Mouse (Mus musculus) lung, postnatal 36 days (tissue): Measurements from ENCODE around the gene Ergic1.

Source experiments
- DNase-seq: peaks from one replicate; pipeline ENCODE4 v3.0.0; 2022; ENCODE audit warnings: mixed read lengths

Ergic1 gene

DNA sequence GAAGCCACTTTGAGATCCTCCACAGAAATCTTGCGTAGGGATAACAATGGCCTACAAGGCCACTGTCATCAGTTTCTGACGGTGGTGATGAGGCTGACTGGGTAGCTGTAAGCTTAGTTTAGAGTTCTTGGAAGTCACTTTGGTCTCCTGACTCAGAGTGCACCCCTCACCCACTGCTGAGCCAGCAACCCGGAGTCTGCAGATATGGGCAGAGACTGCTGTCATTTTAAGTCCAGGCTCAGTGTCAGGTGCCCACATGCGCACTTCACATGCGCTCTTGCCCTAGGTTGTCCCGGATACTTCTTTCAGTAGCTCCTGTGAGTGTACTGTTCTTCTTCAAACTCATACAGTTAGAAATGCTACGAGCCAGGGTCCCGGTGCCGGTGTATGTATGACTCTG lies 72.6 kb downstream of the Ergic1 start:
- no peak for DNase-seq

DNA sequence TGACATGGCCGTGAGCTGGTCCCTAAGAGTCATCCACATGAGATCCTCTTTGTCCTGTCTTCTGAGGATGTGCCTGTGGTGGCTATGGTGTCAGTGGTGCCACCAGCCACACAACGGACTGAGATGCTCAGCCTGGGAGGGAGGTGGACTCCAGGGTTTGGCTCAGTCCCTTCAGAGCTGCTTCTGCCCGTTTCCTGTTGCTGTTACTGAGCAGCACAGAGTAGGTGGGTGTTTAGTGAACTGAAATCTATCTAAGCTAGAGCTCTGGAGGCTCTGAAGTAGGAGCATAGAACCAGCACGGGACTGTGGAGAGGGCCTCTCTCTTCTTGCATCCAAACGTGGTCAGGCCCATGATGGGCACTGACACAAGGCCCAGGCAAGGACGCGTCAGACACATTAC lies 73.2 kb downstream of the Ergic1 start:
- DNase-seq: no peak

DNA sequence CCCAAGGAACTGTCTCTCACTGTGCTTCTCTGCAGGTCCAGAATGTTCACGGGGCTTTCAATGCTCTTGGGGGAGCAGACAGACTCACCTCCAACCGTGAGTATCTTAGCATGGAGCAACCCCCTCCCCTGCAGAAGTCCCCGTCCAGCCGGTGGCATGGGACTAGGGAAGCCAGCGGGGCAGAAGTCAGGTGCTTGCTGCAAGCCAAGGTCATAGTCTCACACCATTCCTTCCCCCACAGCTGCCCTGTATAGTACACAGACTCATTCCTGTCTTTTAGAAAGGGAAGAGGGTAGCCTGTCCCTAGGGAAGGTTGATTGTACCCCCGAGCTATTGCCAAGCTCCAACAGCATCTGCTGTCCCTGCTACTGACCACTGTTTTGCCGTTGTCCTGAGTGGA lies 74.7 kb downstream of the Ergic1 start:
- DNase-seq: no peak

DNA sequence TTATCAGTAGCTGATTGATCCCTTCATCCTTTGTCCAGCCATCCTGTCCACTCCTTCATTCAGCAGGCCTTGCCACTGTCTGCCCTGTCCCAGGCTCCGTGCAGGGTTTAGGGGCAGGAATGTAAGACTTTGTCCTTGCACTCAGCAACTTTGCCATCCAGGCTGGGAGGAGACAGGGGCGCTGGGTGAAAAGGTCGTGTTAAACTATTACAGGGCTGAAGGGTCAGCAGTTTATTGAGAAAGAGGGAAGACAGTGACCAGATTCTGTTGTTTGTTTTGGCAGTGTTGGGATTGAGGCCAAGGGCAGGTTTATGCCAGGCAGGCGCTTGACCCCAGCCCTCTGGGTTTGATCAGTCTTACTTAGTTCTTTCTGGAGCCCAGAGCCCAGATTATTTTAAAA lies 76.6 kb downstream of the Ergic1 start:
- peak; percentile 40 for DNase-seq

DNA sequence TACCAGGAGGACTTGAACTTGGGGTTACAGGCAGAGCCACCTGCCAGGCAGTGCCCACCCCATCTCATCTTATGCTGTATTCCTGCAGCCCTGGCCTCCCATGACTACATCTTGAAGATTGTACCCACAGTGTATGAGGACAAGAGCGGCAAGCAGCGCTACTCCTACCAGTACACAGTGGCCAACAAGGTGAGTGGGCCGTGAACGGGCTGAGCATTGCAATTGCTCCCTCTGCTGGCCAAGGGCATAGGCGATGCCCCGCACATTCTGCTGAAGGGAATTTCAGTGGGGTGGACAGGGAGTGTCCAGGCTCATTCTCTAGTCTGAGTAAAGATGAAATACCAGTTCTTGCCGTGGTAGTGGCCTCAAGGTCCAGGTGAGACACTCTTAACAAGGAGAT lies 77.4 kb downstream of the Ergic1 start:
- peak; percentile 92 for DNase-seq

DNA sequence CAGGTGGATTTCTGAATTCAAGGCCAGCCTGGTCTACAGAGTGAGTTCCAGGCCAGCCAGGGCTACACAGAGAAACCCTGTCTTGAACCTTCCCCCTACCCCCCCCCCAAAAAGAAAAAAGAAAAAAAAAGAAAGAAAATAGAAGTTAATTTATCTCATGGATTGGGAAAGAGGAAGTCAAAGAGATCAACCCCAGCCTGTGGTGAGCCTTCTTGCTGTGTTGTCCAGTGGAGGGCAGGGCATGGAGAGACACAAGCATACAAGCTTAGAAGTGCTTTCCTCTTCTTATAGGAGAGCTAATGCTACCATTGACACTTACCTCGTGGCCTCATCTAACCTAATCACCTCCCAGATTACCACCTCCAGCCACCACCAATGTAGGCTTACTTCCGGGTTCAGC lies 78.5 kb downstream of the Ergic1 start:
- DNase-seq: no peak

DNA sequence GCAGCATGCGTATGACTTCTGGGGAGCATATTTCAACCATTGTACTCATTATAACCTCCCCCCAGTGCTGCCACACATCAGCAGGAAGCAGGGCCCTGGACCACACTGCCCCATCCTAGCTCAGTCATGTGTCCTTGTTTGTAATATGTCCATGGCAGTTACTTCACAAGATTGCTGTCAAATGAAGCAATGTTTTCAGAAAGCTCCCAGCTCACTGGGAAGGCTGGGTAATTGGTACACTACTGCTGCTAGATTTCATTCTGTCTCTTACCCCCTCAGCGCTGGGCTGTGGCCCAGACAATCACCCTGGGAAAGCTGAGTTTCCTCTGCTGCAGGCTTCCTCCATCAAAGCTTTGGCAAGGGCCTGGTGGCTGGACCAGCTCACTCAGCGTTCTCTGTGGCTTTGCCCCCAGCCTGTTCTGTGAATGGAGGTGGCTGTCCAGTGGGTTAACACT lies 79.0 kb downstream of the Ergic1 start:
- peak; percentile 63 for DNase-seq

DNA sequence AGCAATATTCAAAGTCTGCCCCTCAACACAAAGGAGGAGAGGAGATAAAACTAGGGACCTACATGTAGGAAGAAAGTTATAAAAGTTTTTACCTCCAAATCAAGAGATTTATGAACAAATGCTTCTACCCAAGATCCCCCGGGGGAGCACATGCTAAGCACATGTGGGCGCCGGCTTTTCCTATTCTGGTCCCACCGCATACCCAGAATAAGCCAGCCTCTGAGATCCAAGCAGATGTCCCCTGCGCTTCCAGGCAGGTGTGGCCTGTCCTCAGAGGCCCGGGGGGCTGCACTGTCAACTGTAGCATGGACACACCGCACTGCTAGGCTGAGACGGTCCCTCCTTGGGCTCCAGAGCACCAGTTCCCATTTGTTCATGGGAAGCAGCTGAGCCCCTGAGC lies 82.2 kb downstream of the Ergic1 start:
- DNase-seq: no peak

DNA sequence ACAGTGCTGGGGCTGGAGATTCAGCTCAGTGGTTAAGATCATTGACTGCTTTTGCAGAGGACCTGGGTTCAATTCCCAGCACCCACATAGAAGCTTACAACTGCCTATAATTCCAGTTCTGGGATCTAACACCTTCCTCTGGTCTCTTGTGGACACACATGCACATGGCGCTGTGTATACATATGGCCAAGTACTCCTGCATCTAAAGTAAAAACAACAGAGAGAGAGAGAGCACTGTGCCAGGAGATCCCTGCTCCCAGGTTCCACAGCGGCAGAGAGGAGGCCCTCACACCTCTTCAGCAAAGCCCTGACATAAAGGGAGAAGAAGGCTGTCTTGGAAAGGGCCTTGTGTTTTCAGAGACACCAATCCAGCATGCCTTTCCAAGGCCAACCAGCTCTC lies 82.7 kb downstream of the Ergic1 start:
- no peak for DNase-seq

DNA sequence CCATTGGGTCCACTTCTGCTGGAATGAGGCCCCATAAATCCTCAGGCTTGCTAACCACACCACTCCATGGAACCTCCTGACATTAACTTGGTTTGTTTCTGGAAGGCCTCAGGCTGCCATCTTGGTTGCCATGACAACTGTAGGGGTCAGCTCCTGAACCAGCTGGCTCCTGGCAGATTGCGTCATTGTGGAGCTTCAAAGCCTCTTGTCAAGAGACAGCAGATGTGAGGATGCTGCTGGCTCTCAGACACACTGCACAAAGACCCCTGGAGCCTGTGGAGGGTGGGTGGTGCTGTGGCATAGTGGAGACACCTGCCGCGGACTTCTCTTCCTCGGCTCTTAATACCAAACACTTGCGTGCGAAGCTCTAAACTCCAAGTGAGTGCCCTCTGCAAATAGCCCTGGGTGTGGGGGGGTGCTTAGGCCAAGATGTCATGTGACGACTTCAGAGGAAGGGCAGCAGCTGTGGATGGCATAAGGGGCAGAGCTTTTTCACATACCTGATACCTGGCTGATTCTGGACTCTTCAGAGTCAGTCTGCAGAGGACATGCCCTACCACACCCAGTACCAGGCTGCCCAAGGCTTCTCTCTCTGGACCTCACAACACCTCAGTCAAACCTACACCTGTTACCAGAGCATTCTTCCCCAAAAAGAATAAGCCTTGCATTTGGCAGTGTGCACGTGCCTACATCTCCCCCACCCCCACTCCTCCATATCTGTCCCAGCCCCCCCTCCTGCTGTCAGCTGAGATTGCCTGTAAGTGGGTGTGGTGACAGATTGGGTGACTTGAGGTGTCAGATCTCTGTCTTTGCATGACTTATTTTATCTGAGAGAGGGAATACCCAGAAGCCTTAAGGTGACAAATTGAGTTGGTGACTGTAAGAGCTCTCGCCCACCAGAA lies 83.5 kb downstream of the Ergic1 start:
- DNase-seq: no peak

DNA sequence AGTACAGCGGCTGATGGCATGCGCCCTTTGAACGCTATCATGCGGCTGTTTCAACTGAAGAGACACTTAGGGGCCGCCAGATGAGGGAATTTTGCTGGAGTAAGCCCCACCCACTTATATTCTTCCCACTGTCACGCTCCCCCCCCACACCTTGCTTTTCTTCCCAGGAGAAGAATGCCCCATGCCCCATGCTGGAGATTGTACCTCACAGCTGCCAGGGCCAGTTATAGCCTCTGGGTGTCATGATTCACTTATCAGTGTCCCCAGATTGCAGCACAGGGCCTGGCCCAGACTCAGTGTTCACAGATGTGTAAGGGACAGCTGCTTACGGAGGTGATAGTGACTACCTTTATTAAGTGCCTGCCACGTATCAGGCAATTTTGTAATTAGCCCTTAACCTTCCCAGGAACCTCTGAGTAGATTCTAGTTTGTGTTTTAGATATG lies 84.1 kb downstream of the Ergic1 start:
- no peak for DNase-seq

DNA sequence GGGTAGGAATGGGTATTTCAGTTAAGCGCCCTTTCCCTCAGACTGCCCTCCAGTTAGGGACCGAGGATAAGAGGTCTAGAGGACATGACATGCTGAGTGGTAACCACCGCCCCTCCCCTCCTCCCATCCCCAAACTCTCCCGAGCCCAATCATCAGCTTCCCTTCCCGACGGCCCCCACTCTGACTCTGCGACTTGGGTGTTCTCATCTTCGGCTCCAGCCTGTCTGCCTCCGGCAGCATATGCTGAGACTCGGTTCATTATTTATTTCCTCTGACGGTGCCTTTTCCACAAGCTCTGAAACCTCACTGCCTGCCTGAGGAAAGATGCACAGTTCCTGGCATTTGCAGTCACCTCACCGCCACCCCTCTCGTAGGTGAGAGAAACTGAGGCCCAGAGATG lies 86.0 kb downstream of the Ergic1 start:
- DNase-seq: peak; percentile 51

DNA sequence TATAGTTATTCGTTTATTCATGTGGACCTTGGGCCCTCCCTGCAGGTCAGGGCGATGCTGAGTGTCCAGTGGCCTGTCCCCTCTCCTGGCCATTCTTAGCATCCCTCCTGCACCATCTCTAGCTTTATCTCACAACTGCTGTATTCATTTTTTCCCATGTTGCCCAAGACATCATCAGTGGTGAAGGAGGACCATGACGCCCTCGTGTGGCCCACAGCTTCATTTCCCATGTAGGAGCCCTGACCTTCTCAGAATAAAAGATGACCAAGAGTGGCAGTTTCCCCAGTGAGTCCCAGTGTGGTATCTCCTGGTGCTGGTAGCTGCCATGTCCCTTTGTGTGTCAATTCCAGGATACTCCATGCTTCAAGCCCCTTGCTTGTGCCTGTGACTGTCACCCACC lies 88.3 kb downstream of the Ergic1 start:
- no peak for DNase-seq

DNA sequence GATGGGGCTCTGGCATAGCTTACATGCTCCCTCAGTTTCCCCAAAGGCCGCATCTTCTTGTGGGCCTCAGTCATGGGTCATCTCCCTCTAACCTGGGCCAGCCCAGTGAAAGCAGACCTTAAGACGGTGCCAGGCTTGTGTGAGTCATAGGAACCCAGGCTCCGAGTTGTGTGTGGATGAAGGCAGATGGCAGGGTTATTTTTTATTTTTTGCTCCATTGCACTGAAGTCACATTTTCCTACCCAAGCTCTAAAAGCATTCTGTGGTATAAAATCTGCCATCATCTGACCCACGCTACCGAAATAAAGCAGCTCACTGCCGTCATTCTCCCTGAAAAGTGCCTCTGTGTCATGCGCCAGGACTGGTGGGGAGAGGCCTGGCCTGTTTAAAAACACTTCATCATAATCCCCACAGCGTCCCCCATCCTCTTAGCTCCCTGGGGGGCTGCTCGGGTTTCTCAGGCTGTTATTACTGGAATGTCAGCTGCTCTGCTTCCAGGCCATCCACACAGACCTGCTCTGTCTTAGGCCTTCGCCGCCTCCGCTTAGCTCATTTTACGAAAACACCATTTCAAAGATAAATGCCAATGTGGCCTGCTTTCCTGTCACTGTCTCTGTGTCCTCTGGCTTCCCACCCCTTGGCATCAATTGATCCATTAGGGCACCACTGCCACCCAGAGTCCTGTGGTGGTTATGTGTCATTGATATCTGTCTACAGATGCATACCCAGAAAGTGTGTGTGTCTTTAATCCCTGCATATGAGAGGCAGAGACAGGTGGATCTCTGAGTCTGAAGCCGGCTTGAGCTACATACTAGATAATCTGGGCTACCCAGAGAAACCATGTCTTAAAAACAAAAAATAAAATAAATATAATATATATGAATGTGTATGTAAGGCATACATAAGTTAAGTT lies 89.4 kb downstream of the Ergic1 start:
- DNase-seq: no peak

DNA sequence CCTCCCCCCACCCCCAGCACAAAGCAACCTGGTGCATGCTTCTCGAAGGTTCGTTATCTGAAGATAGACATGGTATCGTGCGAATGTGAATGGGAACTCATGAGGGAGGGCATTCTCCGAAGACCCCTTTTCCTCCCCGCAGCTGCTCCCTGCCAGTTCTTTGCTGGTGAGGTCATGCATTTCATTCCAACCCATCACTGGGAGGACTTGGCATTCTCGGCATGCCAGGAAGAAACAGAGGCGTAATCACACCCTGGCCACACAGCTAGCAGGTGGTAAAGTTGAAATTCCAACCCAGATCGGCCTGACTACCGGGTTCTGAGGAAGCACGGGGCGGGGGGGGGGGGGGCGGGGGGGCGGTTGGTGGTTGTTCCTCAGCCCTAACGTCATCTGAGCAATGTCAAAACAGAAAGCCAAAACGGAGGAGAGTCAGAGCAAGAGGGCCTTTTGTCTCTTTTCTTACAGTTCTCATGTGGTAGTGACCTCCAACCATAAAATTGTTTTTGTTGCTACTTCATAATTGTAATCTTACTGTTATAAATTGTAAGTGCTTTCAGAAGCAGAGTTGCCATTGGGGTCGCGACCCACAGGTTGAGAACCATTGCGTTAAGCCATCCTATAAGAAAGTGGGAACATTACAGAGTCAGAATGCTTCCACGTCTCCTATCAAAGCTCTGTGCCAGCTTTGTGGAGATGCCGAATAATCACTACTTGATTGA lies 97.7 kb downstream of the Ergic1 start:
- peak; percentile 37 for DNase-seq

DNA sequence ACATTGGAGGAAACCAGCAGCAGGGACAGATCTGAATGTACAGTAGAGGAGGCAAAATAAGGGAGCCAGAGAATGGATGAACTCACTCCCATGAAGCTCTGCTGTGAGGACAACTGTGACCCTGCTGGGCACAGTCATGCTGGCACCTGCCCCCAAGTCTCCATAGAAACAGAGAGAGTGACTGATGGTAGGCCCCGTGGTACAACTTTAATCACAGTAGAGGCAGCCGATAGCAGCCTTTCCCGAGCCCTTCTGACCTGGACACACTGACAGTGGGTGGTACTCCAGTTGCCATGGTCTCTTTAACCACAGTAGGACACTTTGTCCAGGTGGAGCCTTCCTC lies 98.3 kb downstream of the Ergic1 start:
- DNase-seq: no peak

DNA sequence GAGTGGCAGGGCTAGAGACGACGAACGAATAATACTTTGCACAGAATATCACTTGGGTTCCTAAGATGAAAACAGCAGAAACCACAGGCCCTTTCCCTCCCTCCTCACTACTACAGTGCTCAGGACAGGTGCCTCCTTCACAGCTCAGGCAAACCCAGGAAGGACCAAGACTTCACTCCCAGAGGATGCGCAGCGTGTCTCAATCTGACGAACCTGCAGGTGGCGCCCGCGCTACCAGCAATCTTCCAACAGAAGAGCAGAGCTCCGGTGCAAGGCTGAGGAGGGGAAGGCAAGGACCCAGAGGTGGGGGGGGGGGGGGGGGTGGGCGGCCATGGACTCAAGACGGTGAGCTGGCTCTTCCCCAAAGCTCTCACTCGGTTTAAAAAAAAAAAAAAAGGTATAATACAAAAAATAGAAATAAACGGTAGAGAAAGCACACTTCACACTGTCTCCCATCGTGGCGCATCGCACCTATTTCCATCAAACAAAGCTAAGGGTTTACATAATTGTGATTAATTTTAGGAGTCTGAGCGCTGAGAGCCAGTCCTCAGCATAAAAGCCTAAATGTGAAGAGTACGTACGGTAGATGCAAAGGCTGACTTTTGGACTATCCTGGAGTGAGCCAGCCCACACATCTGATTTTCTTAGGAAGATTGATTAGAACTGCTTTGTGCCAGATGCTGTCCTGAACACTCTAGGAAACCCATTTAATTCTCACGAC lies 99.1 kb downstream of the Ergic1 start:
- DNase-seq: peak; percentile 91

DNA sequence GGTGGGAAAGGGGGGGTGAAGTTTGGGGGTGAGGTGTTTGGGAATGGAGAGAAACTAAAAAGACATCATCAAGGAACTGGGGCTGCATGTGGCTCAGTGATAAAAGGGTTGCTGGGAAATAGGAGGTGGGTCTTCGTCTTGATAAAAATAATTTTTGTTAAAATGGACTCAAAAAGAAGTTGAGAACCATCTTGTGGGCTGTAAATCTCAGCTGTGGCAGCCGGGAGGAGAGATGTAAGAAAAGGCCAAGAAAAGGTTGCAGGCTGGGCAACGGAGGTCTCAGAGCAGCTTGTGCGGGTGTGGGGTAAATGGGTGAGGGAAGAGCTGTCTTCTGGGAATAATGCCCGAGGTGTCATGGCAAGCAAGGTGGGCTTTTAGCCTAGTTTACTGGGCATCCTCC lies 100.9 kb downstream of the Ergic1 start:
- DNase-seq: no peak

DNA sequence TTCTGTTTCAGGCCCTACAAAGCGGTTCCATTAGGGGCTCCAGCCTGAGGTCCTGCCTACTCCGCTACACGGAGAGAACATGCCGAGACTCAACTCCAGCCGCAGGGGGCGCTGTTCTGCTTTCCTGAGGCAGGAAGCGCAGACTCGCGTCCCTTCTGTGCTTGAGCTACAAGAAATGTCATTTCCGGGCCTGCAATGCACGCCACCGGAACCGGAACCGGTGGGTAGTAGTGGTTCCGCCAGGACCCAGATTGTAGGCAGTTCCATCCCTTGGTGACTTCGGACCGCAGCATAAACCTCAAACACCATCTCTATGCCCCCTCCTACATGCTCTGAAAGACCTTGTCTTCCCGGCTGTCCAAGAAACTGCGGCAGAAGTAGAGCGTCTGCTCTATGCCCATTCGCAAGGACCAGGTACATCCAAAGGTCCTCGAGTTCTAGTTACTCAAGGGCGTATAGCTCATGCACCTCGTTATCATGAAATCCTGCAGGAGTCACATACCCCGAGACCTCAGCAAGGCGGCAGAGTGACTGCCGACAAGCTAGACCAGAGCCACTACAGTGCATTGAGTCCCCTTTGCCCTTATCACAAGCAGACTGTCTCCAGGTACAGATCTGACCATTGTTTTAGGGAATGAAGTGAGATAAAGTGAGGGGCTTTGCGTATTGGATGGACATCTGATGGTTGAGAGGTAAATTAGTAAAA lies 101.8 kb downstream of the Ergic1 start, which contains the start of gene Atp6v0e:
Gene Atp6v0e, plus strand, starts transcription at position 254 of the 706 bp plus-strand sequence.
- peak; percentile 96 for DNase-seq

DNA sequence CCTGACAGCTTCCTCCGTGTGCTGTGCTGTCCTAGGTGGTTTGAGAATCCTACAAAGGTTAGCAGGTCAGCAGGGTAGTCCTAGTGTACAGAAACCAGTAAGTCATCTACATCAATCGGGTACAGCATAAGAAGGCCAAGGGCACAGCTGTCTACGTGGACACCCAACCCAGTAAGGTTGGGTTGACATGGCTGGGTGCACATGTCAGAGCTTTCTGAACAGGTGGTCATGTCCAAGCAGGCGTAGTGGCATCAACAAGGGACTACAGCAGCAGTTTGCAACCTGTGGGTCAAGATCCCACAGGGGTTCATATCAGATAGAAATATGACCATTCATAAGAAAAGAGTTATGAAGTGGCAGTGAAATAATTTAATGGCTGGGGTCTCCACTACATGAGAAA lies 104.3 kb downstream of the Ergic1 start:
- DNase-seq: no peak

DNA sequence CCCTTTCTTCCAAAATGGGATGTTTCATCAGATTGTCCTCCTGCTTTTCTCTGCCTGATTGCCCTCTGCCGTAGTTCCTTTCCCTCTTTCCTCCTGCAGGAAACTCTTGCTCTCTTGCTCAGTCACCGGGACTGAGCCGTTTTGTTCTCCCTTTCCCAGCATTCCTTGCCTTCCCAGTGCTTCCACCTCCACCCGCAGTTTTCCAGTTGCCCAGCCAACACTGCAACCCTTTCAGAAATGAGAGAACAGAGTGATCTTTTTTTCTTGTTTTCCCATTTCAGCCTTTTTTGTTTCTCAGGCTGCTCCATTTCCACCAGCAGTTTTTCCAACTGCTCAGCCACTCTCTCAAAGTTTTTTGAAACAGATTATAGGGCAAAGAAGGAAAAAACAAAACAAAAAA lies 110.0 kb downstream of the Ergic1 start:
- DNase-seq: no peak

DNA sequence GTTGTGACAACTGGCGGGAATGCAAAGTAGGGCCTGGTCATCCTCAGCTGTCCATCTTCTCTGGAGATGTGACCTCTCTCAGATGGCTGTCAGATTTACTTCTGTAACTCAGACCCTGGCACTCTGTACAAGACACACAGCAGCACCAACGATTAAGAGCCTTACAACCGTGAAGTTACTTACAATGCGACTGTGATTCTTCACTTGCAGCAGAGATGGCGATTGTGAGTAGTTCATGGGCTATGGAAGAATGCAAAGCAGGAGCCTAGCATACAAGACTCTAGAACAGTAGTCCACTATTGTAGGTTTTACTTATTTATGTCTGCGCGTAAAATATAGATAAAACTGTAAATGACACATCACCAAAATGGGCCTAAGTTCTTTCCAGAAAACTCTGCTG lies 114.6 kb downstream of the Ergic1 start:
- DNase-seq: no peak
